ENCODE assay signal across 20 mouse cellular contexts in the genomic region with DNA sequence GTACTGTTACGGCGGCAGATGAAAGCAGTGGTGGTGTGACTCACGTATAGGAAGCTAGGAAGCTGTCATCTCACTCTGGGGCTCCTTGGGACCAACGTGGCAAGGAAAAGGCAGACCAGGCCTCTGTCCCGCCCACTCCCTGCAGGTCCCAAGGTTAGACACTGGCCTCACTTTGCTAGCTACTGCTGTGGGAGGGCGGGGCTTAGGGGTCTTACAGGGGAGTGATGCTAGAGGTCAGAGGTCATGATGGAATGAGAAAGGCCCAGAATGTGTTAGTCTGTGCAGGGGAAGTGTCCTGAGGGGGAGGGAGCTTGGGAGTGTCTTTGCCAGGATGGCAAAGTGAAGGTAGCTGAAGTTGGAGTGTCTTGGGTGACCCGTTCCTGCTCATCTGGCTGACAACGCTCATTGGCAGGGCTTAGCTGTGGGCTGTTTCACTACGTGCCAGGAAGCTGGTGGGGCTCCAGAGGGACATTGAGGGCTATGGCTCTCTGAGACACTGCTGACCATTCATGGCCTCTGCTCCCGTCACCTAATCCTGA.
"Had no signal": no experiment of that assay in that cellular context is flagged by ENCODE, and none has a peak within 500 bp of the region (broad histone marks: within the 10 kb centered on the region; RNA-seq: fewer than 3 reads in every experiment).

No protein-coding gene starts in this region.

- H3K4me2 ChIP-seq: limb, embryonic 12.5 days; limb, embryonic 15.5 days; liver, embryonic 11.5 days; lung, embryonic 15.5 days; midbrain, embryonic 12.5 days; neural tube, embryonic 13.5 days had no signal

- H3K27me3 ChIP-seq: limb, embryonic 12.5 days; limb, embryonic 15.5 days; lung, embryonic 15.5 days; midbrain, embryonic 12.5 days; neural tube, embryonic 13.5 days had no signal

- H3K4me3 ChIP-seq: left cerebral cortex, adult 2 months; limb, embryonic 12.5 days; limb, embryonic 15.5 days; lung, embryonic 15.5 days; midbrain, embryonic 12.5 days; neural tube, embryonic 13.5 days had no signal

- H3K4me1 ChIP-seq: limb, embryonic 15.5 days; midbrain, embryonic 12.5 days; neural tube, embryonic 13.5 days had no signal

- ATAC-seq: intestine, postnatal 0 days; liver, postnatal 0 days had no signal

- H3K9me3 ChIP-seq: limb, embryonic 12.5 days; limb, embryonic 15.5 days; lung, embryonic 15.5 days; midbrain, embryonic 12.5 days; neural tube, embryonic 13.5 days had no signal

- H3K9ac ChIP-seq: limb, embryonic 12.5 days; limb, embryonic 15.5 days; liver, embryonic 14.5 days; liver, postnatal 0 days; lung, embryonic 15.5 days; midbrain, embryonic 12.5 days; neural tube, embryonic 13.5 days had no signal

- H3K27ac ChIP-seq: kidney, postnatal 0 days; left cerebral cortex, adult 2 months; limb, embryonic 12.5 days; limb, embryonic 15.5 days; liver, embryonic 14.5 days; lung, embryonic 15.5 days; midbrain, embryonic 12.5 days; neural tube, embryonic 13.5 days had no signal

- DNase-seq: kidney, adult 2 months; kidney, postnatal 25 days; layer of hippocampus, postnatal 36 days; liver, postnatal 0 days; lung, postnatal 14 days; lung, postnatal 4 days; retina, postnatal 1 day; right cerebral cortex, postnatal 14 days; spleen, adult 18-20 months; thymus, adult 18-20 months had no signal
